ENCODE assay signal across 8 mouse cellular contexts in genomic region chr6:115764179-115764578, GRCm38 (mm10). TPM values are rescaled to one million over a fixed set of nuclear protein-coding genes. Genes with fewer than 3 reads are reported as not detected.
DNase-seq lines count a peak whose midpoint lies in the region; ATAC-seq lines count a peak whose summit lies in the region.

No protein-coding gene starts in this region.

- peak; percentile 61 for DNase-seq in NIH3T3 (ENCODE audit: low read depth)
- DNase-seq in forebrain, embryonic 11.5 days (ENCODE audit: low spot score): peak; percentile 81
- DNase-seq in hindbrain, embryonic 10.5 days (ENCODE audit: low spot score): peak; percentile 86
- peak; percentile 54 to 66 for DNase-seq in layer of hippocampus, postnatal 14 days (ENCODE audit: low spot score in 2 of 2)

- peak; percentile 35 for ATAC-seq in CD4-positive, CD25-positive, alpha-beta regulatory T cell, adult 4 months
- ATAC-seq in forebrain, embryonic 11.5 days (replicated peaks; ENCODE audit: low FRiP score): peak; percentile 80
- ATAC-seq in megakaryocyte progenitor cell, adult 5-6 weeks (replicated peaks; ENCODE audit: poor library complexity): peak; percentile 48
- ATAC-seq in stomach, embryonic 14.5 days (ENCODE audit: insufficient number of reproducible peaks, insufficient read depth, low FRiP score, low read depth): peak; percentile 86
- ATAC-seq in erythroblast, adult 5-6 weeks (replicated peaks; ENCODE audit: low FRiP score, poor library complexity, severe bottlenecking): no peak

- H3K4me2 ChIP-seq in forebrain, embryonic 11.5 days (ENCODE audit: low read depth, low read length, severe bottlenecking): 0 out of 2 replicates have a peak overlapping the region, but pooled peaks have one; percentile 9
- H3K4me2 ChIP-seq in stomach, embryonic 14.5 days (replicated peaks; ENCODE audit: low read depth, low read length): no peak overlapping the region

- peak overlapping the region; percentile 38; the same call in 1 of the 2 replicates for H3K9ac ChIP-seq in forebrain, embryonic 11.5 days (ENCODE audit: low read length)
- no peak overlapping the region for H3K9ac ChIP-seq in stomach, embryonic 14.5 days (replicated peaks; ENCODE audit: low read depth, low read length)

- no peaks in the 10 kb centered on the region for H3K36me3 ChIP-seq in forebrain, embryonic 11.5 days (ENCODE audit: control insufficient read depth, insufficient read depth, low read length)
- no peaks in the 10 kb centered on the region for H3K36me3 ChIP-seq in hindbrain, embryonic 10.5 days
- no peaks in the 10 kb centered on the region for H3K36me3 ChIP-seq in stomach, embryonic 14.5 days (ENCODE audit: control insufficient read depth, insufficient read depth, low read length)

- no peak overlapping the region for H3K4me3 ChIP-seq in forebrain, embryonic 11.5 days (ENCODE audit: low read depth, low read length)
- H3K4me3 ChIP-seq in hindbrain, embryonic 10.5 days: peak overlapping the region; percentile 10; the same call in 1 of the 2 replicates
- H3K4me3 ChIP-seq in stomach, embryonic 14.5 days (ENCODE audit: low read depth, low read length): no peak overlapping the region

- H3K27me3 ChIP-seq in forebrain, embryonic 11.5 days (ENCODE audit: control insufficient read depth, insufficient read depth, low read length): no peaks in the 10 kb centered on the region
- no peaks in the 10 kb centered on the region for H3K27me3 ChIP-seq in hindbrain, embryonic 10.5 days (ENCODE audit: insufficient read depth, poor library complexity, severe bottlenecking)
- no peaks in the 10 kb centered on the region for H3K27me3 ChIP-seq in stomach, embryonic 14.5 days (ENCODE audit: control insufficient read depth, insufficient read depth, low read length)

- H3K27ac ChIP-seq in forebrain, embryonic 11.5 days (ENCODE audit: low read depth, low read length): peak overlapping the region; percentile 89
- H3K27ac ChIP-seq in hindbrain, embryonic 10.5 days: peak overlapping the region; percentile 90
- H3K27ac ChIP-seq in stomach, embryonic 14.5 days (ENCODE audit: low read length): peak overlapping the region; percentile 87

- 9% methylated on average over 7 of the region's 7 CpGs for WGBS in forebrain, embryonic 11.5 days
- 7% methylated on average over 7 of the region's 7 CpGs for WGBS in hindbrain, embryonic 10.5 days
- WGBS in stomach, embryonic 14.5 days: 4% methylated on average over 7 of the region's 7 CpGs

- H3K4me1 ChIP-seq in forebrain, embryonic 11.5 days (replicated peaks; ENCODE audit: control insufficient read depth, insufficient read depth, low read length): peaks cover 12% of the 10 kb centered on the region
- peaks cover 60% of the 10 kb centered on the region for H3K4me1 ChIP-seq in hindbrain, embryonic 10.5 days (replicated peaks)
- peaks cover 16% of the 10 kb centered on the region; the same call in 1 of the 2 replicates for H3K4me1 ChIP-seq in stomach, embryonic 14.5 days (ENCODE audit: control insufficient read depth, insufficient read depth, low read length)

- no peaks in the 10 kb centered on the region for H3K9me3 ChIP-seq in forebrain, embryonic 11.5 days (ENCODE audit: control insufficient read depth, low read length)
- H3K9me3 ChIP-seq in hindbrain, embryonic 10.5 days: no peaks in the 10 kb centered on the region
- H3K9me3 ChIP-seq in stomach, embryonic 14.5 days (ENCODE audit: control insufficient read depth, low read depth, low read length): no peaks in the 10 kb centered on the region

RNA-seq across cellular contexts. Expression of gene Tmem40, which starts 2.0 kb away (rescaled TPM):
- polyA plus RNA-seq in CD4-positive, CD25-positive, alpha-beta regulatory T cell, adult 4 months (2017; shearing (Covaris generic)): not detected
- polyA plus RNA-seq in forebrain, embryonic 11.5 days (2014; fragmentation: Nextera tagmentation; extraction: Ambion mirVana): 2.2 and 2.6 TPM in 2 replicates
- polyA plus RNA-seq in hindbrain, embryonic 10.5 days (2016; fragmentation: Nextera tagmentation; extraction: Ambion mirVana): 2.2 and 3.2 TPM in 2 replicates
- total RNA-seq in layer of hippocampus, postnatal 14 days (2021): 1 to 10 TPM in 1 of 2 experiments, under 1 TPM in 1; 0.88 to 1.2 TPM
- 12.2 and 12.7 TPM in 2 replicates for total RNA-seq in megakaryocyte progenitor cell, adult 5-6 weeks (2015)
- total RNA-seq in megakaryocyte progenitor cell, adult 5-6 weeks (2017): 19.0 and 21.5 TPM in 2 replicates
- polyA plus RNA-seq in stomach, embryonic 14.5 days (2014; fragmentation: Nextera tagmentation; extraction: Ambion mirVana): 3.3 and 4.8 TPM in 2 replicates
- 1.7 and 10.2 TPM in 2 replicates for total RNA-seq in erythroblast, adult 5-6 weeks (2015; ENCODE audit: low replicate concordance)
- 7.4 and 10.6 TPM in 2 replicates for total RNA-seq in erythroblast, adult 5-6 weeks (2017; ENCODE audit: low replicate concordance)

RNA-seq across cellular contexts. Expression of gene Cand2, which starts 10.2 kb away (rescaled TPM):
- polyA plus RNA-seq in CD4-positive, CD25-positive, alpha-beta regulatory T cell, adult 4 months (2017; shearing (Covaris generic)): 1 to 10 TPM; 3.7 to 4.5 TPM
- polyA plus RNA-seq in forebrain, embryonic 11.5 days (2014; fragmentation: Nextera tagmentation; extraction: Ambion mirVana): 46.4 and 49.8 TPM in 2 replicates
- polyA plus RNA-seq in hindbrain, embryonic 10.5 days (2016; fragmentation: Nextera tagmentation; extraction: Ambion mirVana): 51.1 and 53.9 TPM in 2 replicates
- 1 to 10 TPM; 4.5 to 5.1 TPM for total RNA-seq in layer of hippocampus, postnatal 14 days (2021)
- 2.5 and 2.8 TPM in 2 replicates for total RNA-seq in megakaryocyte progenitor cell, adult 5-6 weeks (2015)
- total RNA-seq in megakaryocyte progenitor cell, adult 5-6 weeks (2017): 1.5 and 1.7 TPM in 2 replicates
- polyA plus RNA-seq in stomach, embryonic 14.5 days (2014; fragmentation: Nextera tagmentation; extraction: Ambion mirVana): 27.7 and 31.0 TPM in 2 replicates
- total RNA-seq in erythroblast, adult 5-6 weeks (2015; ENCODE audit: low replicate concordance): 0.21 TPM in 1 of 2 replicates, not detected in the other
- total RNA-seq in erythroblast, adult 5-6 weeks (2017; ENCODE audit: low replicate concordance): 0.14 and 0.17 TPM in 2 replicates

RNA-seq across cellular contexts. Expression of gene Rpl32, which starts 44.4 kb away (rescaled TPM):
- 1,000 to 10,000 TPM; 6,591 to 8,533 TPM for polyA plus RNA-seq in CD4-positive, CD25-positive, alpha-beta regulatory T cell, adult 4 months (2017; shearing (Covaris generic))
- 1,664 and 1,794 TPM in 2 replicates for polyA plus RNA-seq in forebrain, embryonic 11.5 days (2014; fragmentation: Nextera tagmentation; extraction: Ambion mirVana)
- polyA plus RNA-seq in hindbrain, embryonic 10.5 days (2016; fragmentation: Nextera tagmentation; extraction: Ambion mirVana): 1,744 and 1,823 TPM in 2 replicates
- 100 to 1,000 TPM; 500 to 526 TPM for total RNA-seq in layer of hippocampus, postnatal 14 days (2021)
- 4,905 and 5,125 TPM in 2 replicates for total RNA-seq in megakaryocyte progenitor cell, adult 5-6 weeks (2015)
- total RNA-seq in megakaryocyte progenitor cell, adult 5-6 weeks (2017): 5,456 and 6,333 TPM in 2 replicates
- 2,694 and 2,736 TPM in 2 replicates for polyA plus RNA-seq in stomach, embryonic 14.5 days (2014; fragmentation: Nextera tagmentation; extraction: Ambion mirVana)
- total RNA-seq in erythroblast, adult 5-6 weeks (2015; ENCODE audit: low replicate concordance): 738 and 1,031 TPM in 2 replicates
- total RNA-seq in erythroblast, adult 5-6 weeks (2017; ENCODE audit: low replicate concordance): 502 and 613 TPM in 2 replicates
